Mouse (Mus musculus): ENCODE results near the gene Tmem102.

The Tmem102 gene

DNA sequence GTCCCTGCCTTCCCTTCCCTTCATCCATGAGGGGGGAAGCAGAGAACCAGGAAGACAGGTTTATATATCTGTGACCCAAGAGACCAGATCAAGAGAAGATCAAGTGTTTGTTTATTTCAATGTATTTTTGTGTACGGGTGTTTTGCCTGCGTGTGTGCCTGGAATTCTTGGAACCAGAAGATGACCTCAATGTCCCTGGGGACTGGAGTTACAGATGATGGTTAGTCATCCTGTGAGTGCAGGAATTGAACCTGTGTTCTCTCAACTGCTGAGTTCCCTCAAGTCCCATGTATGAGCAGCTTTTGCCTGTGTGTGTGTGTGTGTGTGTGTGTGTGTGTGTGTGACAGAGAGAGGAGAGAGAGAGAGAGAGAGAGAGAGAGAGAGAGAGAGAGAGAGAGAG, 2.2 kb upstream of the Tmem102 start:
- Histone ChIP-seq H3K4me1 (replicated peaks; ENCODE audit: low read depth, low read length) (peaks cover 32% of the 10 kb centered on the region), H3K36me3 (ENCODE audit: insufficient read depth, low read length) (no peaks in the 10 kb centered on the region), H3K27me3 (ENCODE audit: insufficient read depth, low read length) (peaks cover 46% of the 10 kb centered on the region), H3K9me3 (ENCODE audit: low read length) (no peaks in the 10 kb centered on the region), H3K4me3 (replicated peaks; ENCODE audit: low read length) (no peak overlapping the region)
- TF ChIP-seq CTCF (conservative IDR thresholded peaks at IDR 0.05; ENCODE audit: low read length) (no peak), NANOG (IDR thresholded peaks at IDR 0.05; ENCODE audit: borderline replicate concordance, low read length) (no peak), POU5F1 (IDR thresholded peaks at IDR 0.05; ENCODE audit: borderline replicate concordance, low read length) (no peak)

GRCm38 (mm10) chr11:69806378-69806777, 954 bp upstream of the Tmem102 start:
- Histone ChIP-seq H3K27me3 (ENCODE audit: insufficient read depth, low read length) (peaks cover 50% of the 10 kb centered on the region), H3K9me3 (ENCODE audit: low read length) (no peaks in the 10 kb centered on the region), H3K4me3 (replicated peaks; ENCODE audit: low read length) (no peak overlapping the region), H3K4me1 (replicated peaks; ENCODE audit: low read depth, low read length) (peaks cover 44% of the 10 kb centered on the region), H3K36me3 (ENCODE audit: insufficient read depth, low read length) (no peaks in the 10 kb centered on the region)
- TF ChIP-seq CTCF (conservative IDR thresholded peaks at IDR 0.05; ENCODE audit: low read length): peak; percentile 27
- TF ChIP-seq POU5F1 (IDR thresholded peaks at IDR 0.05; ENCODE audit: borderline replicate concordance, low read length): no peak

- Histone ChIP-seq H3K27me3 (ENCODE audit: insufficient read depth, low read length) (peaks cover 54% of the 10 kb centered on the region), H3K4me3 (replicated peaks; ENCODE audit: low read length) (peak overlapping the region; percentile 83), H3K36me3 (ENCODE audit: insufficient read depth, low read length) (no peaks in the 10 kb centered on the region), H3K4me1 (replicated peaks; ENCODE audit: low read depth, low read length) (peaks cover 61% of the 10 kb centered on the region), H3K9me3 (ENCODE audit: low read length) (no peaks in the 10 kb centered on the region)
- TF ChIP-seq CTCF (conservative IDR thresholded peaks at IDR 0.05; ENCODE audit: low read length) (no peak), NANOG (IDR thresholded peaks at IDR 0.05; ENCODE audit: borderline replicate concordance, low read length) (no peak), POU5F1 (IDR thresholded peaks at IDR 0.05; ENCODE audit: borderline replicate concordance, low read length) (no peak)
Observed at GRCm38 (mm10) chr11:69804652-69804940, 828 bp downstream of the Tmem102 start.

DNA sequence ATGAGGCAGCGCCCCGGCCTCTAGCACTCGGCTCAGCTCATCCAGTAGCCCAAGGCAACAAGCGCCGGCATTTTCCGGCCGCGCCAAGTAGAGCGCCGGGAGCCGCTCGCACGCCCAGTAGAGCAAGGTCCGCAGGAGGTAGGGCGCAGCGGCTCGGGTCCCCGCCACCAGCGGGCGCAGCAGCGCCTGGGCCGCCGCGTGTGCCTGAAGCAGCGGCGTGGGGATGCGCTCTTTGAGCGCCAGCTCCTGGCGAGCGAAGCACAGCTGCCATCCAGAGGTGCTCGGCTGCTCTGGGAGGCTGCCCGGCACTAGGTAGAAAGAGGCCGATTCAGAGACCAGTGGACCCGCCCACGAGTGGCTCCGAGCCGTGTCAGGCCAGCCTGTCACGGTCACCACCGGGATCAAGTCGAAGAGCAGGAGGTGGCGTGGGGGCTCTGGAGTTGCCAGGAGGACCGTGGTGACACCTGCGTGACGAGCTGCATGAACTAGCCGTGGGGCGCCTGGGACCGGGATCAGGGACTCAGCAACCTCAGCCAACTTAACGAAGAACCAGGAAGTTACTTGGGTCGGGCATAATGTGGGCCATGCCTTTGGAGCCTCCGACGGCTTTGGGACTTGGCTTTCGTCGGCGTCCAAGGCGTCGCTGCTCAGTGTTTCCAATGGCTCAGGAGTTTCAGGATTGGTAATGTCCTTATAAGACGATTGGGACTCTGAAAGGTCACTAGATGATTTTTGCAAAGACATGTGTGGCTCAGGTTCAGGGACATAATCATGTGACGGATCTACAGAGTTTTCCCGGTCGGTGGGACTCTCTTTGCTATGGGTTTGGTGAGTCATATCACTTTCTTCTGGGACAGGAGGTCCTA, 1.4 kb downstream of the Tmem102 start:
- peak overlapping the region; percentile 83 for H3K4me3 ChIP-seq (replicated peaks; ENCODE audit: low read length)
- TF ChIP-seq NANOG (IDR thresholded peaks at IDR 0.05; ENCODE audit: borderline replicate concordance, low read length): no peak
- no peak for TF ChIP-seq CTCF (conservative IDR thresholded peaks at IDR 0.05; ENCODE audit: low read length)
- no peak for TF ChIP-seq POU5F1 (IDR thresholded peaks at IDR 0.05; ENCODE audit: borderline replicate concordance, low read length)
- H3K9me3 ChIP-seq (ENCODE audit: low read length): no peaks in the 10 kb centered on the region
- no peaks in the 10 kb centered on the region for H3K36me3 ChIP-seq (ENCODE audit: insufficient read depth, low read length)
- peaks cover 67% of the 10 kb centered on the region for H3K4me1 ChIP-seq (replicated peaks; ENCODE audit: low read depth, low read length)
- H3K27me3 ChIP-seq (ENCODE audit: insufficient read depth, low read length): peaks cover 58% of the 10 kb centered on the region

DNA sequence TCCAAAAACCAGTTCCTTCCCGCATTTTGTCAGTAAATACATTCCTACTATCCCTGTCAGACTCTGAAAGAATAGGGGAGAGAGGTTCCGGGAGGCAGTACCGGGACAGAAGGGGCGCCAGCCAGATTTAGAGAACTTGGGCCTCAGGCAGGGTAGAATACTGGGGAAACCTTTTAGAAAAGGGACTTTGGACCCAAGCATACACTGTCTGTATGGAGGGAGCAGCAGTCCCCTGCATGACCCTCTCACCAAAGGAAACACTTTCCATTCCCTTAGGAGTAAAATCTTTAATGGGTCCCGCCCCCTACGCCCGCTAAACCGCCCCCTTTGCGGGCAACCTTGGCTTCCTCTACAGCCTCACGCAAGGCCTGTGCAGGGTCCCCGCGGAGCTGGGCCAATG, 2.1 kb downstream of the Tmem102 start:
- Histone ChIP-seq H3K4me3 (replicated peaks; ENCODE audit: low read length) (peak overlapping the region; percentile 83), H3K36me3 (ENCODE audit: insufficient read depth, low read length) (no peaks in the 10 kb centered on the region), H3K4me1 (replicated peaks; ENCODE audit: low read depth, low read length) (peaks cover 72% of the 10 kb centered on the region), H3K9me3 (ENCODE audit: low read length) (no peaks in the 10 kb centered on the region), H3K27me3 (ENCODE audit: insufficient read depth, low read length) (peaks cover 61% of the 10 kb centered on the region)
- no peak for TF ChIP-seq NANOG (IDR thresholded peaks at IDR 0.05; ENCODE audit: borderline replicate concordance, low read length)
- no peak for TF ChIP-seq CTCF (conservative IDR thresholded peaks at IDR 0.05; ENCODE audit: low read length)
- TF ChIP-seq POU5F1 (IDR thresholded peaks at IDR 0.05; ENCODE audit: borderline replicate concordance, low read length): no peak

- Histone ChIP-seq H3K27me3 (ENCODE audit: insufficient read depth, low read length) (peaks cover 67% of the 10 kb centered on the region), H3K4me3 (replicated peaks; ENCODE audit: low read length) (peak overlapping the region; percentile 83), H3K4me1 (replicated peaks; ENCODE audit: low read depth, low read length) (peaks cover 72% of the 10 kb centered on the region), H3K9me3 (ENCODE audit: low read length) (no peaks in the 10 kb centered on the region), H3K36me3 (ENCODE audit: insufficient read depth, low read length) (no peaks in the 10 kb centered on the region)
- TF ChIP-seq POU5F1 (IDR thresholded peaks at IDR 0.05; ENCODE audit: borderline replicate concordance, low read length) (no peak), CTCF (conservative IDR thresholded peaks at IDR 0.05; ENCODE audit: low read length) (no peak), NANOG (IDR thresholded peaks at IDR 0.05; ENCODE audit: borderline replicate concordance, low read length) (no peak)
Observed at GRCm38 (mm10) chr11:69802648-69803105, 2.7 kb downstream of the Tmem102 start.

GRCm38 (mm10) chr11:69801379-69801977, 3.9 kb downstream of the Tmem102 start, which contains the start of gene Fgf11:
Fgf11 (minus strand) TSS chr11:69801857.
- H3K9me3 ChIP-seq (ENCODE audit: low read length): no peaks in the 10 kb centered on the region
- H3K4me3 ChIP-seq (replicated peaks; ENCODE audit: low read length): peak within 1 kb of the TSS; percentile 83
- TF ChIP-seq POU5F1 (IDR thresholded peaks at IDR 0.05; ENCODE audit: borderline replicate concordance, low read length) (no peak), NANOG (IDR thresholded peaks at IDR 0.05; ENCODE audit: borderline replicate concordance, low read length) (no peak), CTCF (conservative IDR thresholded peaks at IDR 0.05; ENCODE audit: low read length) (no peak)
- H3K36me3 ChIP-seq (ENCODE audit: insufficient read depth, low read length): no peaks in the 10 kb centered on the region
- H3K27me3 ChIP-seq (ENCODE audit: insufficient read depth, low read length): peaks cover 77% of the 10 kb centered on the region
- H3K4me1 ChIP-seq (replicated peaks; ENCODE audit: low read depth, low read length): peaks cover 72% of the 10 kb centered on the region

- Histone ChIP-seq H3K36me3 (ENCODE audit: insufficient read depth, low read length) (no peaks in the 10 kb centered on the region), H3K9me3 (ENCODE audit: low read length) (no peaks in the 10 kb centered on the region), H3K4me1 (replicated peaks; ENCODE audit: low read depth, low read length) (peaks cover 72% of the 10 kb centered on the region), H3K27me3 (ENCODE audit: insufficient read depth, low read length) (peaks cover 83% of the 10 kb centered on the region), H3K4me3 (replicated peaks; ENCODE audit: low read length) (peak overlapping the region; percentile 83)
- TF ChIP-seq POU5F1 (IDR thresholded peaks at IDR 0.05; ENCODE audit: borderline replicate concordance, low read length) (no peak), CTCF (conservative IDR thresholded peaks at IDR 0.05; ENCODE audit: low read length) (no peak), NANOG (IDR thresholded peaks at IDR 0.05; ENCODE audit: borderline replicate concordance, low read length) (no peak)
Observed at GRCm38 (mm10) chr11:69800392-69801197, 4.8 kb downstream of the Tmem102 start.
